31 mouse cellular contexts compared by ENCODE assay signal in the genomic region with DNA sequence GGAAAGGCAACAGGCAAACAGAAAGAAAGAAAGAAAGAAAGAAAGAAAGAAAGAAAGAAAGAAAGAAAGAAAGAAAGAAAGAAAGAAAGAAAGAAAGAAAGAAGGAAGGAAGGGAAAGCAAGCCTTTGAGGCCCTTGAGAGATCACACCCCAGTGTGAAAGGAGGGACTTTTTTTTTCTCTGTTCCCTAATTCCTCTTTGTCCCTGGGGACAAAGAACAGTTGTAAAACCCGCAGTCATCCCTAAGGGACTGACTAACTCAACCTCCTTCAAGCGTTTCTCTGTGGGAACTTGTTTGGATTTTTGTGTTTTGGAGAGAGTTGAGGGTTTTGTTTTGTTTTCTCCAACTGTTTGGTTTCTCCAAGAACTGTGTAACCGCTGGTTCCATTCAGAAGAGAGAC. TPM values are rescaled to one million over a fixed set of nuclear protein-coding genes. Genes with fewer than 3 reads are reported as not detected.
DNase-seq lines count a peak whose midpoint lies in the region; ATAC-seq and TF ChIP-seq lines count a peak whose summit lies in the region.
"Had no signal": no experiment of that assay in that cellular context is flagged by ENCODE, and none has a peak within 500 bp of the region (broad histone marks: within the 10 kb centered on the region; RNA-seq: fewer than 3 reads in every experiment).

No protein-coding gene starts in this region.

- H3ac ChIP-seq in myocyte (ENCODE audit: control insufficient read depth, insufficient read length), result no peak overlapping the region

- no peak for DNase-seq in gastrocnemius, adult 2 months
- DNase-seq in gastrocnemius, adult 8-10 months (ENCODE audit: low spot score in 2 of 2), result no peak
- DNase-seq in lung, postnatal 0 days (ENCODE audit: low spot score), result no peak
- DNase-seq in midbrain, embryonic 11.5 days (ENCODE audit: low spot score, missing footprints), result no peak
- DNase-seq: adrenal gland, adult 8-10 months; adrenal gland, postnatal 25 days; B cell, adult 2 months; cerebellum, adult 11-12 months; cerebellum, adult 8-10 months; cerebellum, postnatal 10 days; cerebellum, postnatal 36 days; embryo, embryonic 11 days; gastrocnemius, postnatal 25 days; heart, postnatal 14 days; heart, postnatal 4 days had no signal

- no peaks in the 10 kb centered on the region for H3K36me3 ChIP-seq in intestine, embryonic 15.5 days
- no peaks in the 10 kb centered on the region for H3K36me3 ChIP-seq in myocyte (ENCODE audit: control insufficient read depth, insufficient read depth)
- no peaks in the 10 kb centered on the region for H3K36me3 ChIP-seq in lung, postnatal 0 days (ENCODE audit: insufficient read depth, low read length)
- no peaks in the 10 kb centered on the region for H3K36me3 ChIP-seq in kidney, embryonic 15.5 days
- H3K36me3 ChIP-seq in midbrain, embryonic 11.5 days (ENCODE audit: control insufficient read depth, insufficient read depth, low read length), result no peaks in the 10 kb centered on the region
- H3K36me3 ChIP-seq: embryonic facial prominence, embryonic 10.5 days; embryonic facial prominence, embryonic 13.5 days; forebrain, embryonic 12.5 days; forebrain, embryonic 15.5 days; heart, embryonic 13.5 days had no signal

- ATAC-seq in intestine, embryonic 15.5 days, result peak; percentile 74
- ATAC-seq in lung, postnatal 0 days, result no peak
- no peak for ATAC-seq in kidney, embryonic 15.5 days (replicated peaks; ENCODE audit: low FRiP score)
- ATAC-seq in midbrain, embryonic 11.5 days (ENCODE audit: low FRiP score), result no peak
- ATAC-seq: activated CD4-positive, CD25-positive, alpha-beta regulatory T cell, adult 4 months; forebrain, embryonic 15.5 days had no signal

- no peak overlapping the region for H3K4me2 ChIP-seq in intestine, embryonic 15.5 days (replicated peaks)
- H3K4me2 ChIP-seq in myocyte (ENCODE audit: low read depth), result peak overlapping the region; percentile 45
- H3K4me2 ChIP-seq in lung, postnatal 0 days (replicated peaks; ENCODE audit: low read depth, low read length), result no peak overlapping the region
- H3K4me2 ChIP-seq in kidney, embryonic 15.5 days, result no peak overlapping the region
- no peak overlapping the region for H3K4me2 ChIP-seq in midbrain, embryonic 11.5 days
- H3K4me2 ChIP-seq: embryonic facial prominence, embryonic 13.5 days; forebrain, embryonic 12.5 days; forebrain, embryonic 15.5 days; heart, embryonic 13.5 days; hindbrain, embryonic 14.5 days had no signal

- no peaks in the 10 kb centered on the region for H3K79me2 ChIP-seq in myocyte (ENCODE audit: control insufficient read depth, insufficient read depth)

- no peak for TF ChIP-seq EP300 in lung, postnatal 0 days (IDR thresholded peaks at IDR 0.05)

- H3K4me3 ChIP-seq in gastrocnemius, adult 2 months, result no peak overlapping the region
- H3K4me3 ChIP-seq in intestine, embryonic 15.5 days (replicated peaks), result no peak overlapping the region
- no peak overlapping the region for H3K4me3 ChIP-seq in myocyte
- no peak overlapping the region for H3K4me3 ChIP-seq in lung, postnatal 0 days (ENCODE audit: low read depth, low read length)
- H3K4me3 ChIP-seq in kidney, embryonic 15.5 days (replicated peaks), result no peak overlapping the region
- no peak overlapping the region for H3K4me3 ChIP-seq in midbrain, embryonic 11.5 days (ENCODE audit: low read depth, low read length)
- H3K4me3 ChIP-seq: embryonic facial prominence, embryonic 10.5 days; embryonic facial prominence, embryonic 13.5 days; erythroblast, embryonic 14.5 days; forebrain, embryonic 12.5 days; forebrain, embryonic 15.5 days; heart, embryonic 13.5 days had no signal

- TF ChIP-seq POLR2A in myocyte (IDR thresholded peaks at IDR 0.05; ENCODE audit: insufficient read length, low read depth), result no peak

- no peak overlapping the region for H3K9ac ChIP-seq in intestine, embryonic 15.5 days
- no peak overlapping the region for H3K9ac ChIP-seq in lung, postnatal 0 days (replicated peaks; ENCODE audit: low read depth)
- H3K9ac ChIP-seq in kidney, embryonic 15.5 days, result no peak overlapping the region
- no peak overlapping the region for H3K9ac ChIP-seq in midbrain, embryonic 11.5 days (ENCODE audit: low read length)
- H3K9ac ChIP-seq: embryonic facial prominence, embryonic 13.5 days; forebrain, embryonic 12.5 days; forebrain, embryonic 15.5 days; heart, embryonic 13.5 days; hindbrain, embryonic 14.5 days had no signal

- intact Hi-C loops in gastrocnemius, adult 2 months (cut with DNase I), result no loop called here

- H3K4me1 ChIP-seq in intestine, embryonic 15.5 days (replicated peaks), result 0 out of 2 replicates have a peak, but pooled peaks cover 3% of the 10 kb centered on the region
- no peaks in the 10 kb centered on the region for H3K4me1 ChIP-seq in lung, postnatal 0 days (ENCODE audit: insufficient read depth, low read depth, low read length)
- H3K4me1 ChIP-seq in kidney, embryonic 15.5 days, result no peaks in the 10 kb centered on the region
- H3K4me1 ChIP-seq in midbrain, embryonic 11.5 days (ENCODE audit: control insufficient read depth, insufficient read depth, low read length), result no peaks in the 10 kb centered on the region
- H3K4me1 ChIP-seq: forebrain, embryonic 12.5 days; forebrain, embryonic 15.5 days had no signal

- TF ChIP-seq CTCF in gastrocnemius, adult 2 months (IDR thresholded peaks at IDR 0.05), result no peak
- TF ChIP-seq CTCF in lung, postnatal 0 days (IDR thresholded peaks at IDR 0.05), result no peak

- H3K9me3 ChIP-seq in intestine, embryonic 15.5 days, result no peaks in the 10 kb centered on the region
- H3K9me3 ChIP-seq in lung, postnatal 0 days (ENCODE audit: low read length), result no peaks in the 10 kb centered on the region
- no peaks in the 10 kb centered on the region for H3K9me3 ChIP-seq in kidney, embryonic 15.5 days (replicated peaks)
- H3K9me3 ChIP-seq in midbrain, embryonic 11.5 days (ENCODE audit: control insufficient read depth, low read length), result no peaks in the 10 kb centered on the region
- H3K9me3 ChIP-seq: embryonic facial prominence, embryonic 10.5 days; embryonic facial prominence, embryonic 13.5 days; forebrain, embryonic 12.5 days; forebrain, embryonic 15.5 days; heart, embryonic 13.5 days had no signal

- 24% methylated on average over 3 of the region's 3 CpGs for WGBS in intestine, embryonic 15.5 days
- 20% methylated on average over 3 of the region's 3 CpGs for WGBS in lung, postnatal 0 days
- WGBS in kidney, embryonic 15.5 days, result 15% methylated on average over 3 of the region's 3 CpGs
- 14% methylated on average over 3 of the region's 3 CpGs for WGBS in midbrain, embryonic 11.5 days

- peak overlapping the region; percentile 6; the same call in 1 of the 2 replicates for H3K27ac ChIP-seq in gastrocnemius, adult 2 months
- H3K27ac ChIP-seq in intestine, embryonic 15.5 days, result no peak overlapping the region
- H3K27ac ChIP-seq in lung, postnatal 0 days (ENCODE audit: low read length), result no peak overlapping the region
- no peak overlapping the region for H3K27ac ChIP-seq in kidney, embryonic 15.5 days
- H3K27ac ChIP-seq in midbrain, embryonic 11.5 days (ENCODE audit: low read depth, low read length), result no peak overlapping the region
- H3K27ac ChIP-seq: embryonic facial prominence, embryonic 10.5 days; embryonic facial prominence, embryonic 13.5 days; forebrain, embryonic 12.5 days; forebrain, embryonic 15.5 days; heart, embryonic 13.5 days; hindbrain, embryonic 14.5 days had no signal

- H3K27me3 ChIP-seq in intestine, embryonic 15.5 days (replicated peaks), result no peaks in the 10 kb centered on the region; the same call in 1 of the 2 replicates
- no peaks in the 10 kb centered on the region for H3K27me3 ChIP-seq in myocyte (ENCODE audit: control insufficient read depth, insufficient read depth, insufficient read length)
- H3K27me3 ChIP-seq in lung, postnatal 0 days (replicated peaks; ENCODE audit: insufficient read depth, low read length), result no peaks in the 10 kb centered on the region
- peaks cover 6% of the 10 kb centered on the region; the same call in 1 of the 2 replicates for H3K27me3 ChIP-seq in kidney, embryonic 15.5 days
- no peaks in the 10 kb centered on the region for H3K27me3 ChIP-seq in midbrain, embryonic 11.5 days (ENCODE audit: control insufficient read depth, insufficient read depth, low read length)
- H3K27me3 ChIP-seq: forebrain, embryonic 15.5 days had no signal

TF ChIP-seq in myocyte, 11 proteins besides CTCF, POLR2A, EP300 and RAD21 (continues in another document):
- no peak for TF ChIP-seq E2F4 (IDR thresholded peaks at IDR 0.05; ENCODE audit: insufficient read depth)
- no peak for TF ChIP-seq CEBPB (IDR thresholded peaks at IDR 0.05; ENCODE audit: insufficient read depth, poor library complexity, severe bottlenecking)
- no peak for TF ChIP-seq MYOD1 (IDR thresholded peaks at IDR 0.05; ENCODE audit: control insufficient read depth in 1 of 3, insufficient read length in 2 of 3, low read depth in 2 of 3)
- no peak for TF ChIP-seq SRF (IDR thresholded peaks at IDR 0.05; ENCODE audit: control insufficient read depth, insufficient read length, low read depth)
- TF ChIP-seq MAX (IDR thresholded peaks at IDR 0.05; ENCODE audit: low read depth), result no peak

RNA-seq across cellular contexts. Expression of gene Nlrp12, which starts 18.8 kb away (rescaled TPM):
- total RNA-seq in gastrocnemius, adult 2 months (2021), result not detected
- not detected for total RNA-seq in gastrocnemius, adult 8-10 months (2022)
- polyA plus RNA-seq in intestine, embryonic 15.5 days (2015; fragmentation: Nextera tagmentation; extraction: Ambion mirVana), result not detected in 2 replicates
- not detected for polyA plus RNA-seq in myocyte (2012; fragmentation: generic; extraction: Trizol)
- polyA plus RNA-seq in lung, postnatal 0 days (2015; fragmentation: Nextera tagmentation; extraction: Ambion mirVana), result 0.19 and 0.21 TPM in 2 replicates
- 0.03 TPM in 2 replicates for polyA plus RNA-seq in kidney, embryonic 15.5 days (2015; fragmentation: Nextera tagmentation; extraction: Ambion mirVana)
- polyA plus RNA-seq in midbrain, embryonic 11.5 days (2014; fragmentation: Nextera tagmentation; extraction: Ambion mirVana), result not detected in 2 replicates
- total RNA-seq: adrenal gland, postnatal 25 days; gastrocnemius, adult 18-20 months; gastrocnemius, postnatal 25 days; heart, adult 18-20 months; heart, postnatal 14 days; MEL had no signal
- polyA plus RNA-seq: brain, embryonic 14.5 days; embryonic facial prominence, embryonic 13.5 days; erythroblast, embryonic 14.5 days; forebrain, embryonic 12.5 days; forebrain, embryonic 15.5 days; heart, embryonic 13.5 days; heart, embryonic 16.5 days had no signal

RNA-seq across cellular contexts. Expression of gene Myadm, which starts 20.6 kb away (rescaled TPM):
- 10 to 100 TPM; 17.8 to 37.2 TPM for total RNA-seq in gastrocnemius, adult 2 months (2021)
- total RNA-seq in gastrocnemius, adult 8-10 months (2022), result 10 to 100 TPM; 11.7 to 19.2 (median 14.7) TPM
- polyA plus RNA-seq in intestine, embryonic 15.5 days (2015; fragmentation: Nextera tagmentation; extraction: Ambion mirVana), result 131 and 135 TPM in 2 replicates
- 209 TPM for polyA plus RNA-seq in myocyte (2012; fragmentation: generic; extraction: Trizol)
- 142 and 144 TPM in 2 replicates for polyA plus RNA-seq in lung, postnatal 0 days (2015; fragmentation: Nextera tagmentation; extraction: Ambion mirVana)
- 78.3 and 93.8 TPM in 2 replicates for polyA plus RNA-seq in kidney, embryonic 15.5 days (2015; fragmentation: Nextera tagmentation; extraction: Ambion mirVana)
- 38.1 and 41.2 TPM in 2 replicates for polyA plus RNA-seq in midbrain, embryonic 11.5 days (2014; fragmentation: Nextera tagmentation; extraction: Ambion mirVana)
- polyA plus RNA-seq: erythroblast, embryonic 14.5 days had no signal

RNA-seq across cellular contexts. Expression of gene Prkcg, which starts 20.7 kb away (rescaled TPM):
- under 1 TPM; 0.78 to 0.84 TPM for total RNA-seq in gastrocnemius, adult 2 months (2021)
- total RNA-seq in gastrocnemius, adult 8-10 months (2022), result under 1 TPM; 0.29 to 0.94 (median 0.67) TPM
- polyA plus RNA-seq in intestine, embryonic 15.5 days (2015; fragmentation: Nextera tagmentation; extraction: Ambion mirVana), result 0.27 and 0.45 TPM in 2 replicates
- 0.50 TPM for polyA plus RNA-seq in myocyte (2012; fragmentation: generic; extraction: Trizol)
- 0.21 and 0.58 TPM in 2 replicates for polyA plus RNA-seq in lung, postnatal 0 days (2015; fragmentation: Nextera tagmentation; extraction: Ambion mirVana)
- polyA plus RNA-seq in kidney, embryonic 15.5 days (2015; fragmentation: Nextera tagmentation; extraction: Ambion mirVana), result 0.06 and 0.27 TPM in 2 replicates
- 0.31 and 0.77 TPM in 2 replicates for polyA plus RNA-seq in midbrain, embryonic 11.5 days (2014; fragmentation: Nextera tagmentation; extraction: Ambion mirVana)
- total RNA-seq: MEL had no signal
- polyA plus RNA-seq: activated CD4-positive, CD25-positive, alpha-beta regulatory T cell, adult 4 months; erythroblast, embryonic 14.5 days had no signal
